Mouse (Mus musculus) ES-E14 (cell line): Measurements from ENCODE around the gene Rpl18a. TPM values are rescaled to one million over a fixed set of nuclear protein-coding genes. Genes with fewer than 3 reads are reported as not detected.

Experiments
- DNase-seq: peaks from one replicate; pipeline ENCODE4 v3.0.0-alpha.2; 2013; ENCODE audit warnings: low read depth, low spot score
- H3K27ac ChIP-seq: 2 replicates; pipeline ENCODE4 v1.5.1; 2012; ENCODE audit warnings: low read depth, mild to moderate bottlenecking, low read length, moderate library complexity, mixed read lengths; ENCODE audit not compliant: poor library complexity, insufficient read depth, severe bottlenecking
- H3K36me3 ChIP-seq: 2 replicates; pipeline ENCODE4 v1.6.1; 2012; ENCODE audit warnings: mild to moderate bottlenecking, low read length, moderate library complexity, mixed read lengths; ENCODE audit not compliant: control insufficient read depth, poor library complexity, insufficient read depth, severe bottlenecking
- H3K4me1 ChIP-seq, 2 experiments: fragments of 150-350 bp in 1 of 2; sonication (generic) in 1 of 2; 2 replicates each; pipeline ENCODE4 v1.6.1; 2012; ENCODE audit warnings: low read length in 2 of 2, mild to moderate bottlenecking in 1 of 2, mixed read lengths in 1 of 2; ENCODE audit not compliant: control insufficient read depth in 2 of 2, insufficient read depth in 2 of 2, poor library complexity in 1 of 2
- H3K4me3 ChIP-seq, 2 experiments: fragments of 150-350 bp in 1 of 2; sonication (generic) in 1 of 2; 2 replicates each; pipeline ENCODE4 v1.5.1; 2012; ENCODE audit warnings: low read length in 2 of 2, low read depth in 1 of 2, mild to moderate bottlenecking in 1 of 2, mixed read lengths in 1 of 2; ENCODE audit not compliant: insufficient read depth in 1 of 2, poor library complexity in 1 of 2, severe bottlenecking in 1 of 2
- H3K9ac ChIP-seq: 2 replicates; pipeline ENCODE4 v1.6.1; 2012; ENCODE audit warnings: low read depth, mild to moderate bottlenecking, low read length, mixed read lengths; ENCODE audit not compliant: poor library complexity, insufficient read depth, severe bottlenecking
- H3K9me3 ChIP-seq: fragments of 150-350 bp; sonication (generic); 2 replicates; pipeline ENCODE4 v1.6.1; 2012; ENCODE audit warnings: low read depth, mild to moderate bottlenecking, low read length; ENCODE audit not compliant: control insufficient read depth, insufficient read depth
- CHD2 ChIP-seq: IDR thresholded peaks from 2 replicates; pipeline ENCODE4 v1.6.1; 2014; ENCODE audit warnings: mild to moderate bottlenecking, low read depth, low read length, inconsistent platforms
- HCFC1 ChIP-seq: IDR thresholded peaks from 2 replicates; pipeline ENCODE4 v1.6.1; 2012; ENCODE audit warnings: low read length, inconsistent platforms, borderline replicate concordance; ENCODE audit not compliant: insufficient read depth
- MAFK ChIP-seq: IDR thresholded peaks from 2 replicates; pipeline ENCODE4 v1.6.1; 2014; ENCODE audit warnings: mild to moderate bottlenecking, low read depth, low read length, inconsistent platforms; ENCODE audit not compliant: insufficient read depth
- ZC3H11A ChIP-seq: IDR thresholded peaks from 2 replicates; pipeline ENCODE4 v1.6.1; 2012; ENCODE audit warnings: low read depth, mild to moderate bottlenecking, inconsistent platforms, low read length, borderline replicate concordance
- ZNF384 ChIP-seq: IDR thresholded peaks from 2 replicates; pipeline ENCODE4 v1.6.1; 2012; ENCODE audit warnings: low read depth, low read length, inconsistent platforms
- in situ Hi-C, 2 experiments: fragments of 600-800 bp; cut with MboI; formaldehyde crosslinking; loops; one replicate each; pipeline ENCODE4 v1.15.1; 2025; ENCODE audit warnings: low sequenced_read_pairs in 2 of 2, inconsistent platforms in 1 of 2; ENCODE audit not compliant: unreplicated experiment in 2 of 2
- total RNA-seq: library from RNA; depleted of rRNA; stranded (reverse); fragments of 300-350 nt; gene quantifications from 2 replicates; pipeline ENCODE4 v1.2.3, GENCODE M21; 2012

Rpl18a gene
- total RNA-seq, 1 experiment = 2,806 TPM

GRCm38 (mm10) chr8:70905831-70906736, 8.9 kb upstream of the Rpl18a start, which contains the start of gene Map1s:
TSS of gene Map1s (plus strand) at chr8:70905932.
- Histone ChIP-seq H3K4me1 (peaks cover 0 to 6% of the 10 kb centered on the region in 2 experiments; a peak in 1 of 4 replicates), H3K9ac (peak within 1 kb of the TSS; percentile 96), H3K36me3 (no peaks in the 10 kb centered on the region; the same call in 1 of the 2 replicates), H3K4me3 (peak within 1 kb of the TSS; percentile 96 to 99), H3K9me3 (no peaks in the 10 kb centered on the region), H3K27ac (peak within 1 kb of the TSS; percentile 88)
- in situ Hi-C loops = no loop called here
- peak; percentile 82 for DNase-seq
- TF ChIP-seq HCFC1 (0 out of 2 replicates have a peak, but pooled peaks have one; percentile 21), ZC3H11A (no peak)

DNA sequence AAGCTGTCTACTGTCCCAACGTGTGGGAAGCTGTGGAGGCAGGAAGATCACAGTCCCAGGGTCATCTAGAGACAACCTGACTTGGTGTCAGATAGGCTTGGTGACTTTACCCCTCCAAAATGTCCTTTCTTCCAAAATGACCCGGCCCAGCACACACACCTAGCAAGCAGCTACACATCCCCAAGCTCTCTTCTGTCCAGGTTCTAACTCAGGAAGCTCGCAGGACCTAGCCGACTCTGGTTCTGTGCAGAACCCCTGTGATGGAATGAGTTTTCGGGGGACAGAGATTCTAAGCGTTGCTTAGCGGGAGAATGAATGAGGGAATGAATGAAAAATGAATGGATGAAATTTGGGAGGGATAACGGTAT, 8.2 kb upstream of the Rpl18a start:
- Histone ChIP-seq H3K4me3 (peak overlapping the region; percentile 96 to 99), H3K36me3 (no peaks in the 10 kb centered on the region; the same call in 1 of the 2 replicates), H3K9me3 (no peaks in the 10 kb centered on the region), H3K9ac (peak overlapping the region; percentile 35; the same call in 1 of the 2 replicates), H3K4me1 (peaks cover 0 to 6% of the 10 kb centered on the region in 2 experiments; a peak in 1 of 4 replicates), H3K27ac (no peak overlapping the region)
- DNase-seq = no peak
- in situ Hi-C loops = no loop called here
- TF ChIP-seq HCFC1 (no peak), ZC3H11A (no peak), ZNF384 (no peak), MAFK (no peak), CHD2 (no peak)

GRCm38 (mm10) chr8:70904532-70904931, 7.3 kb upstream of the Rpl18a start:
- no peak overlapping the region for H3K4me3 ChIP-seq
- TF ChIP-seq ZNF384 (no peak), MAFK (no peak), ZC3H11A (no peak), HCFC1 (no peak), CHD2 (no peak)
- in situ Hi-C loops = no loop called here
- no peaks in the 10 kb centered on the region for H3K9me3 ChIP-seq
- H3K36me3 ChIP-seq = no peaks in the 10 kb centered on the region; the same call in 1 of the 2 replicates
- H3K4me1 ChIP-seq = peaks cover 0 to 6% of the 10 kb centered on the region in 2 experiments; a peak in 1 of 4 replicates
- no peak overlapping the region for H3K27ac ChIP-seq
- no peak overlapping the region for H3K9ac ChIP-seq
- DNase-seq = no peak

GRCm38 (mm10) chr8:70903582-70903981, 6.4 kb upstream of the Rpl18a start:
- Histone ChIP-seq H3K9ac (no peak overlapping the region), H3K4me1 (peaks cover 0 to 6% of the 10 kb centered on the region in 2 experiments; a peak in 1 of 4 replicates), H3K9me3 (no peaks in the 10 kb centered on the region), H3K27ac (no peak overlapping the region), H3K4me3 (no peak overlapping the region), H3K36me3 (no peaks in the 10 kb centered on the region)
- TF ChIP-seq ZNF384 (no peak), HCFC1 (no peak), MAFK (no peak), CHD2 (no peak), ZC3H11A (no peak)
- in situ Hi-C loops = no loop called here
- DNase-seq = no peak
